Mouse (Mus musculus): Measurements from ENCODE around the gene Tmtc1. TPM values are rescaled to one million over a fixed set of nuclear protein-coding genes. Genes with fewer than 3 reads are reported as not detected.

Tmtc1 gene
- total RNA-seq, 1 experiment: 5.8 TPM

- TF ChIP-seq ZC3H11A (IDR thresholded peaks at IDR 0.05; ENCODE audit: borderline replicate concordance, low read depth, low read length): no peak
- Histone ChIP-seq H3K9me3 (ENCODE audit: control insufficient read depth, insufficient read depth, low read depth, low read length) (no peaks in the 10 kb centered on the region), H3K4me3 (ENCODE audit: insufficient read depth in 1 of 2, low read depth in 1 of 2, low read length in 2 of 2, poor library complexity in 1 of 2, severe bottlenecking in 1 of 2) (peak overlapping the region; percentile 74 to 86), H3K36me3 (ENCODE audit: control insufficient read depth, insufficient read depth, low read length, poor library complexity, severe bottlenecking) (no peaks in the 10 kb centered on the region), H3K4me1 (ENCODE audit: control insufficient read depth in 2 of 2, insufficient read depth in 2 of 2, low read length in 2 of 2, poor library complexity in 1 of 2) (peaks cover 0 to 3% of the 10 kb centered on the region in 2 experiments; a peak in 1 of 4 replicates), H3K27ac (ENCODE audit: insufficient read depth, low read depth, low read length, poor library complexity, severe bottlenecking) (no peak overlapping the region), H3K9ac (ENCODE audit: insufficient read depth, low read depth, low read length, poor library complexity, severe bottlenecking) (peak overlapping the region; percentile 55)
- no peak for DNase-seq (ENCODE audit: low read depth, low spot score)
- in situ Hi-C loops (cut with MboI; ENCODE audit: low sequenced_read_pairs in 2 of 2, unreplicated experiment in 2 of 2): loop anchor here in 1 of 2 experiments (25.0 kb wide), 1 partner anchor 468 kb away; no protein-coding TSS in a partner anchor
Measured at GRCm38 (mm10) chr6:148444796-148445195, 607 bp upstream of the Tmtc1 start.

- H3K9me3 ChIP-seq (ENCODE audit: control insufficient read depth, insufficient read depth, low read depth, low read length): no peaks in the 10 kb centered on the region
- H3K4me3 ChIP-seq (ENCODE audit: insufficient read depth in 1 of 2, low read depth in 1 of 2, low read length in 2 of 2, poor library complexity in 1 of 2, severe bottlenecking in 1 of 2): peak overlapping the region; percentile 74 to 86
- no peak overlapping the region for H3K27ac ChIP-seq (ENCODE audit: insufficient read depth, low read depth, low read length, poor library complexity, severe bottlenecking)
- DNase-seq (ENCODE audit: low read depth, low spot score): peak; percentile 28
- in situ Hi-C loops (cut with MboI; ENCODE audit: low sequenced_read_pairs in 2 of 2, unreplicated experiment in 2 of 2): loop anchor here in 1 of 2 experiments (25.0 kb wide), 1 partner anchor 469 kb away; no protein-coding TSS in a partner anchor
- no peaks in the 10 kb centered on the region for H3K36me3 ChIP-seq (ENCODE audit: control insufficient read depth, insufficient read depth, low read length, poor library complexity, severe bottlenecking)
- H3K4me1 ChIP-seq (ENCODE audit: control insufficient read depth in 2 of 2, insufficient read depth in 2 of 2, low read length in 2 of 2, poor library complexity in 1 of 2): peaks cover 0 to 3% of the 10 kb centered on the region in 2 experiments; a peak in 1 of 4 replicates
- H3K9ac ChIP-seq (ENCODE audit: insufficient read depth, low read depth, low read length, poor library complexity, severe bottlenecking): no peak overlapping the region
- TF ChIP-seq CHD2 (IDR thresholded peaks at IDR 0.05; ENCODE audit: low read depth, low read length) (peak; percentile 56; the same call in 1 of the 2 replicates), MAFK (IDR thresholded peaks at IDR 0.05; ENCODE audit: insufficient read depth, low read depth, low read length) (no peak)
Measured at GRCm38 (mm10) chr6:148443291-148443725, 881 bp downstream of the Tmtc1 start.

- DNase-seq (ENCODE audit: low read depth, low spot score): peak; percentile 34
- Histone ChIP-seq H3K9me3 (ENCODE audit: control insufficient read depth, insufficient read depth, low read depth, low read length) (no peaks in the 10 kb centered on the region), H3K4me1 (ENCODE audit: control insufficient read depth in 2 of 2, insufficient read depth in 2 of 2, low read length in 2 of 2, poor library complexity in 1 of 2) (peaks cover 0 to 3% of the 10 kb centered on the region in 2 experiments; a peak in 1 of 4 replicates), H3K4me3 (ENCODE audit: insufficient read depth in 1 of 2, low read depth in 1 of 2, low read length in 2 of 2, poor library complexity in 1 of 2, severe bottlenecking in 1 of 2) (peak overlapping the region; percentile 74 to 86), H3K9ac (ENCODE audit: insufficient read depth, low read depth, low read length, poor library complexity, severe bottlenecking) (0 out of 2 replicates have a peak overlapping the region, but pooled peaks have one; percentile 29), H3K36me3 (ENCODE audit: control insufficient read depth, insufficient read depth, low read length, poor library complexity, severe bottlenecking) (no peaks in the 10 kb centered on the region), H3K27ac (ENCODE audit: insufficient read depth, low read depth, low read length, poor library complexity, severe bottlenecking) (no peak overlapping the region)
- TF ChIP-seq CHD2 (IDR thresholded peaks at IDR 0.05; ENCODE audit: low read depth, low read length) (no peak), MAFK (IDR thresholded peaks at IDR 0.05; ENCODE audit: insufficient read depth, low read depth, low read length) (peak; percentile 95)
- in situ Hi-C loops (cut with MboI; ENCODE audit: low sequenced_read_pairs in 2 of 2, unreplicated experiment in 2 of 2): loop anchor here in 1 of 2 experiments (25.0 kb wide), 1 partner anchor 470 kb away; no protein-coding TSS in a partner anchor
Measured at GRCm38 (mm10) chr6:148442671-148443290, 1.4 kb downstream of the Tmtc1 start.

- Histone ChIP-seq H3K36me3 (ENCODE audit: control insufficient read depth, insufficient read depth, low read length, poor library complexity, severe bottlenecking) (no peaks in the 10 kb centered on the region), H3K9me3 (ENCODE audit: control insufficient read depth, insufficient read depth, low read depth, low read length) (no peaks in the 10 kb centered on the region), H3K4me3 (ENCODE audit: insufficient read depth in 1 of 2, low read depth in 1 of 2, low read length in 2 of 2, poor library complexity in 1 of 2, severe bottlenecking in 1 of 2) (peak overlapping the region in 1 of 2 experiments; percentile 86; a peak in 1 of 4 replicates), H3K9ac (ENCODE audit: insufficient read depth, low read depth, low read length, poor library complexity, severe bottlenecking) (no peak overlapping the region), H3K27ac (ENCODE audit: insufficient read depth, low read depth, low read length, poor library complexity, severe bottlenecking) (no peak overlapping the region), H3K4me1 (ENCODE audit: control insufficient read depth in 2 of 2, insufficient read depth in 2 of 2, low read length in 2 of 2, poor library complexity in 1 of 2) (peaks cover 0 to 3% of the 10 kb centered on the region in 2 experiments; a peak in 1 of 4 replicates)
- DNase-seq (ENCODE audit: low read depth, low spot score): no peak
- TF ChIP-seq CHD2 (IDR thresholded peaks at IDR 0.05; ENCODE audit: low read depth, low read length) (no peak), HCFC1 (IDR thresholded peaks at IDR 0.05; ENCODE audit: borderline replicate concordance, insufficient read depth, low read length) (no peak), ZNF384 (IDR thresholded peaks at IDR 0.05; ENCODE audit: low read depth, low read length) (no peak)
- in situ Hi-C loops (cut with MboI; ENCODE audit: low sequenced_read_pairs in 2 of 2, unreplicated experiment in 2 of 2): loop anchor here in 1 of 2 experiments (25.0 kb wide), 1 partner anchor 470 kb away; no protein-coding TSS in a partner anchor
Measured at GRCm38 (mm10) chr6:148441871-148442270, 2.3 kb downstream of the Tmtc1 start.

GRCm38 (mm10) chr6:148439101-148439500, 5.1 kb downstream of the Tmtc1 start:
- Histone ChIP-seq H3K36me3 (ENCODE audit: control insufficient read depth, insufficient read depth, low read length, poor library complexity, severe bottlenecking) (no peaks in the 10 kb centered on the region), H3K4me3 (ENCODE audit: insufficient read depth in 1 of 2, low read depth in 1 of 2, low read length in 2 of 2, poor library complexity in 1 of 2, severe bottlenecking in 1 of 2) (no peak overlapping the region), H3K4me1 (ENCODE audit: control insufficient read depth in 2 of 2, insufficient read depth in 2 of 2, low read length in 2 of 2, poor library complexity in 1 of 2) (peaks cover 0 to 3% of the 10 kb centered on the region in 2 experiments; a peak in 1 of 4 replicates), H3K9me3 (ENCODE audit: control insufficient read depth, insufficient read depth, low read depth, low read length) (no peaks in the 10 kb centered on the region), H3K9ac (ENCODE audit: insufficient read depth, low read depth, low read length, poor library complexity, severe bottlenecking) (no peak overlapping the region), H3K27ac (ENCODE audit: insufficient read depth, low read depth, low read length, poor library complexity, severe bottlenecking) (no peak overlapping the region)
- TF ChIP-seq HCFC1 (IDR thresholded peaks at IDR 0.05; ENCODE audit: borderline replicate concordance, insufficient read depth, low read length) (no peak), ZNF384 (IDR thresholded peaks at IDR 0.05; ENCODE audit: low read depth, low read length) (no peak), MAFK (IDR thresholded peaks at IDR 0.05; ENCODE audit: insufficient read depth, low read depth, low read length) (no peak), ZC3H11A (IDR thresholded peaks at IDR 0.05; ENCODE audit: borderline replicate concordance, low read depth, low read length) (no peak), CHD2 (IDR thresholded peaks at IDR 0.05; ENCODE audit: low read depth, low read length) (no peak)
- in situ Hi-C loops (cut with MboI; ENCODE audit: low sequenced_read_pairs in 2 of 2, unreplicated experiment in 2 of 2): loop anchor here in 1 of 2 experiments (25.0 kb wide), 1 partner anchor 473 kb away; no protein-coding TSS in a partner anchor
- DNase-seq (ENCODE audit: low read depth, low spot score): no peak

All from ES-E14 (cell line).